Mouse (Mus musculus): Measurements from ENCODE around the gene St5.

The St5 gene

DNA sequence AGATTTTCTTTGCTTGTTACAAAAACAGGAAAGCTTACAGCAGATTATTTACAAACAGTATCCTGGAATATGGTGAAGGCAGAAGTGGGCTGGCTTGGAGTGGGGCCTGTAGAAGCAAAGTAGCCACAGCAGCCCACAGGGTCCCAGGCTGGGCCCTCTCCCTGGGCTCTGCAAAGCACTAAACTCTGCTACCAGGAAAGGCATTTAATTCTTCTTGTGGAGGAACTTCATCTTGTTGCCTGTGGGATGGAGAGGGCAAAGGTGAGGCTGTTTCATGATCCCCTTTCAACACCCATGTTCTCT is 179.0 kb downstream of the St5 start:
- DNase-seq = no peak

GRCm38 (mm10) chr7:109523741-109524441 is 179.5 kb downstream of the St5 start:
- no peak for DNase-seq

- DNase-seq = no peak
Observed at GRCm38 (mm10) chr7:109523304-109523703, 180.1 kb downstream of the St5 start.

GRCm38 (mm10) chr7:109522084-109522483 is 181.3 kb downstream of the St5 start:
- no peak for DNase-seq

GRCm38 (mm10) chr7:109519936-109520335 is 183.5 kb downstream of the St5 start:
- DNase-seq = no peak

DNA sequence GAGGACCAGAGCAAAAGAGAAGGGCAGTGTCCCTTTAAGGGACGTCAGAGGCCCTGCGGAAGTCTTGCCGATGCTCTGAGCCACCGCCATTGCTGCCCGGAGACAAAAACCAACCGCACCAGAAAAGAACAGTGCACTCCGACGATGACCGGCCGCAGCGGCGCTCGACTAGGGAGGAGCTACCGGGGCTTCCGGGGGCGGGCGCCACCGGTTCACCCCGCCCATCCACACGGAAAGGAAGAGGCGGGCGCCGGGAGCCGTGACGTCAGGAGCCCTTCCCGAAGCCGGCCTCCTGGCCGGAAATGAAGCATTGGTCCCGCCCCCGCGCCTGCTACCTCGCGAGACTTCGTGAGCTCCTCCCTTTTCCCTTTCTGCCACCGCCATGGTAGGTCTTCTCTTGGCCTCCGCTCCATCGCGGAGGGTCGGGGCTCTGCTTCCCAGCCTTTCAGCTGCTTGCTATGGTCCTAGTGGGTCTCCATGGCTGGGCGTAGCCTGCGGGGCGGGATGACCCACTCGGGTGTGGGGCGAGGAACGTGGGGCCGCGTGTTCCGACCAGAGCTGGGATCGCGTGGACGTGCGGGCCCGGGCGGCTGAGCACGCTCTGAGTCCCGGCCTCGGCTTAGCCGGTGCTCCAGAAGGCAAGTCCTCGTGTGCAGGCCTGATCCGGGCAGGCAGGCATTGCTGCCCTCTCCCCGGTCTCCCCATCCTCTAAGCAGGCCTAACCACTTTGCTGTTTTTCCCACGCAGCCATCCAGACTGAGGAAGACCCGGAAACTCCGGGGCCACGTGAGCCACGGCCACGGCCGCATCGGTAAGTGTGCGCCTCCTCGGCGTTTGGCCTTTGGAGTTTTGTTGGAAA is 184.3 kb downstream of the St5 start, which contains the start of gene Rpl27a:
Gene Rpl27a (plus strand): TSS at position 310 of the 859 bp plus-strand sequence.
- peak; percentile 99 for DNase-seq

- no peak for DNase-seq
Observed at GRCm38 (mm10) chr7:109518036-109518681, 185.2 kb downstream of the St5 start.

- DNase-seq = no peak
Observed at GRCm38 (mm10) chr7:109516500-109516899, 186.9 kb downstream of the St5 start.

DNA sequence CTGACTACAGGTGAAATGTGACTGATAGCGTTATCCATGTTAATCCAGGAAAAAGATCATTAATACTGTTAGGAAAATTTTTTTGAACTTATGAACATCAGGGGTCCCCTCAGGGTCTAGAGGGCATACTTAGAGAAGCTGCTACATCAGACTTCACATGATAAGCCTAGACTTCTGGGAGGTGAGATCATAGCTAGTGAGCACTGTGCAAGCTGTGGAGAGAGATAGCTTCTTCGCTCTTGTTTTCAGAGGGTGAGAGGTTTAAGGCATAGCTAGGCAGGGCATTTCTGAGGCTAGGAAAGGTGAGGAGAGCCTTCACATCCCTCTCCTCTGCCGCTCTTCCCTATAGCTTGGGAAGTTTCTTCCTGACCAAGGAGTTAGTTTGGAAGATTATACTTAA is 191.6 kb downstream of the St5 start:
- no peak for DNase-seq

DNA sequence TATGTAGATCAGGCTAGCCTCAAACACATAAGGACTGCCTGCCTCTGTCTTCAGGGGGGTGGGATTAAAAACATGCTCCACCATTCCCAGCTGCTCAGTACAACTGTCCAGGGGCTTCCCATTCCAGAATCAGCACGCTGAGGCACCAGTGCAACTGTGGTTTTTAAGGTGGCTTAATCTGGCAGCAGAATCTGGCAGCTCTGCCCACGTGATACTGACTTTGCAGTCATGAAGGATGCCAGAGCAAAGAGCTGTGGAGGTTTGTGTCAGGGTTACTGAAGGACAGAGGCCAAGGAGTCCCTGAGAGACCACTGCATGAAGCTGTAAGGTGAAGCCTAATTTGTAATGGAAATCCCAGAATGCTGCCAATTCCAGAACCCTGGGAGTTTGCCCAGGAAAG is 192.6 kb downstream of the St5 start:
- no peak for DNase-seq

- no peak for DNase-seq
Observed at GRCm38 (mm10) chr7:109508034-109508433, 195.4 kb downstream of the St5 start, which contains the start of gene Trim66. TSS of gene Trim66 (minus strand) at chr7:109508134.

GRCm38 (mm10) chr7:109507572-109507971 is 195.8 kb downstream of the St5 start:
- no peak for DNase-seq

DNA sequence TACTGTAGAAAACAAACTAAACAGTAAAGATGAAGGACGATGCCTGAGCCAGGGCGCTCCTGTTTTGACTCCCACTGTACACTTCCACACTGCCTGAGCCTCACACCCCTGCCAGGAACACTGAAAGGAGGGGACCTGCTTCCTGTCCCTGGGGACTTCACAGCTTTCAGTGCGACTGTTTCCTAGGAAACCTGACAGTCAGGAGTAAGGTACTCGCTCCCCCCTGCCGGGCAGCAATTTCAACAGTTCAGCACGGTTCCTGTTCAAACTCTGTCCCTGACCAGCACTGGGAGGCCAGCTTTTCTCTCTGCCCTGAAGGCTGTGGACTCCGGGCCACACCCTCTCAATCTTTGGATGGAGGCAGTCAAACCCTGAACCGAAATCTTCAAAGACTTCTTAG is 196.3 kb downstream of the St5 start:
- no peak for DNase-seq

- DNase-seq = no peak
Observed at GRCm38 (mm10) chr7:109497507-109497906, 205.9 kb downstream of the St5 start.

DNA sequence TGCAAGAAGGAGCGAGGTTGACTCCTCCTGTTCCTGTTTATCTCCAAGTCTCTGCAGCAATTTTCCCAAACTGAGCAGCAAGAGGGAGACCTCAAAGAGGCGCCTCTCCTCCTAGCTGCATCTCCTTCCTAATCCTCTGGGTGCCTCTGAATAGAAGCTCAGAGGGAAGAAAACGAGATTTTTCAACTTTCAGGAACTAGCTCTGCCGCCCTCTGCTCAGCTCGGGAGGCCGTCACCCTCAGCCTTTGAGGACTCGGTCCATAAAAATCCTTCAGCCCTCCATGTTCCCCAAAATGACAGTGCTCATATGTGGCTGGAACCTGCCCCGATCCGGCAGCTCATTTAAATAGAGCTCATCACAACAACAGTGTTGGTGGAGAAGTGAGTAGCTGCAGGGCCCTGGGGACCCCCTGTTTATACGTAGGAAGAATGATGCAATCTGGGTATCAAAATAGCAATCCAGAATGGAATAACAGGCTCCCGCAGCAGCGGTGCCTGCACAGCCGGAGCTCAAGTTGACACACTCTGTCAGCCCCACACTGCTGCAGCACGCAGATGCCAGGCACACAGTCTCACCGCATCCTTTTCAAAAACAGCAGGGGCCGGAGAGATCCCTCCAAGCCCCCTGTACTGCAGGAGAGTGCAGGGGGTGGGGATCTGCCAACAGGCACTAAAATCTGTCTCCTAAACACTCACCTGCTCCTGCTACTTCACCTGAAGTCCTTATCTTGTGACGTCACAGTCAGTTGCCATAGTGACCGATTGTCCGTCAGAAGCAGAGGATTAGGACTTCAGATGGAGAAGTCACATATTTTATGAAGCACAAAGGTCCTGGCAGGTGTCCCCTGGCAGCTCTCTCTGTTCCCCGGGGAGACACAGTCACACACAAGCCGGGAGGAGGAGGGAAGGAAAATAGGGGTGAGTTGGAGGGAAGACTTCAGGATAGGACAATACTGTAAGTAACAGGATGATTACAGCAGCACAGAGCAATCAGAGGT is 209.8 kb downstream of the St5 start:
- peak; percentile 56 for DNase-seq

DNA sequence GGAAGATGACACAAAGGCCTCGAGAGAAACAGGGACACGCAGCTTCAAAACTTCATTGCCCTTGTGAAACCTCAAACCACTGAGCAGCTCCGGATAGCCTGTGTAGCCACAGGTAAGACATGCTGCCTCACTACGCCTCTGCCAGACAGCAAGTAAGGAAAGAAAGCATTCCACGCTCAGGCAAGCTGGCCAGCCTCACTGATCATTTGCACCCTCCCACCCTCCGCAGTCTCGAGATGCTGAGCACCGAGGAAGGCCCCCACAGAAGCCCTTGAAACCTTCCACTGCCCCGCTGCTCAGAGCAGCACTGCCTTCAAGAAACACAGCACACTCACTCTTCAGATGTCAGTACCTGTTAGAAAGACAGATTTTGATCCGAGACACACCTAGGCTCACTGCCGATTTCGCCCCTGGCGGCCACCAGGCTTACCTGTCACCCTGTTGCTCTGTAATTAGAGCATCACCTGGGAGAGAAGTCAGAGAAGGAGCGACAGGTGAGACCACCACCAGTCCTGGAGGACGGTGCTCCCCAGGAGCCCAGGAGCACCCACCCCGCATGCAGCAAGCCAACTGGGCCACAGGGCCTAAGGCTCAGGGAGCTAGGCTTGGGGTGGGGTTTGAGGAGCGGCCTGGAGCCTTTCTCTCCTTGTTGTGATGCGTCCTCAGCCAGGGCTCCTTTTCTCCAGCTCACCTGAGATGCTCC is 210.6 kb downstream of the St5 start:
- peak; percentile 38 for DNase-seq

GRCm38 (mm10) chr7:109484221-109484620 is 219.2 kb downstream of the St5 start:
- peak; percentile 18 for DNase-seq

GRCm38 (mm10) chr7:109480765-109481197 is 222.6 kb downstream of the St5 start:
- no peak for DNase-seq

DNA sequence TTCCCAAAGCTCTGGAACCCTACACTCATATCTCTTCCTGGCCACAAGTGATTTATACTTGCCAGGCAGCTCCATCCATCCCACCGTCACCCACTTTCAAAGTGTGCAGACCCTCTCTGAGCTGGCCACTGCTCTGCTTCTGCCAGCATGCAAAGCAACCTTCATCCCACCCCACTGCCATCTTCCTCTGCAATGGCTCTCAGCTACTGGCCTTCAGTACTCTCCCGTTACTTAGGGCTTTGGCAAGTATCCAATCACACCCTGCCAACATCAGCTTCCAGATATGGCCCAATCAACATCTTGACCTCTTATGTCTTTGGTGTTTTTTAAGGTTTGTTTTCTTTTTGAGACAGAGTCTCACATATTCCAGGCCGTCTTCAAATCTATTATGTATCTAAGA is 225.5 kb downstream of the St5 start:
- no peak for DNase-seq

All from right cerebral cortex, adult 18-20 months (tissue).